Mouse (Mus musculus) heart, adult 2 months (tissue): ENCODE data around the gene Prelid3b.

ENCODE experiments used
- CTCF ChIP-seq: fragments of 200-600 bp; IDR thresholded peaks from 2 replicates; pipeline ENCODE4 v1.8.1; 2022; ENCODE audit warnings: antibody characterized with exemption, mild to moderate bottlenecking, moderate library complexity
- EP300 ChIP-seq: fragments of 200-500 bp; IDR thresholded peaks from 2 replicates; pipeline ENCODE4 v1.6.1; 2011; ENCODE audit warnings: low read depth, low read length, control low read depth; ENCODE audit not compliant: insufficient read depth
- POLR2A ChIP-seq: fragments of 200-500 bp; IDR thresholded peaks from 2 replicates; pipeline ENCODE4 v1.6.1; 2011; ENCODE audit warnings: mild to moderate bottlenecking, low read depth, low read length, control low read depth; ENCODE audit not compliant: insufficient read depth

DNA sequence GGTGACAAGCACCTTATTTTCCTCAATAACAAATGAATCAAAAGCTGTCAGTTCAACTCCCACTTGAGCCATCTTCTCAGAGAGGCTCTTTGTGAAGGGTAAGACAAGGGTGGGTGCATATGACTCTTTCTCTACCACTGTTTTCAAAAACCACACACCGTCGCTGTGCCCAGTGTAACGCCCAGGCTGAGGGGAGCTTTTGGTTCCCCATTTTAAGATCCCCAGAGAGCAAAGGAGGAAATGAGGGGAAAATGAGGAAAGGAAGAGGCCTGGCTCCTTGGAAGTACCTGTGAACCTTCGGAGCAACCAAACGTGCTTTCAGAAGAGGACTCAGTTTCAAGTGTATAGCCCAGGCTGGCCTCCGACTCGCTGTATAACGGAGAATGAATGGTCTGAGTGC lies 36.9 kb upstream of the Prelid3b start:
- no peak for TF ChIP-seq CTCF
- TF ChIP-seq POLR2A: no peak
- TF ChIP-seq EP300: no peak
